Mouse (Mus musculus): ENCODE results near the gene Olfr1537.

DNA sequence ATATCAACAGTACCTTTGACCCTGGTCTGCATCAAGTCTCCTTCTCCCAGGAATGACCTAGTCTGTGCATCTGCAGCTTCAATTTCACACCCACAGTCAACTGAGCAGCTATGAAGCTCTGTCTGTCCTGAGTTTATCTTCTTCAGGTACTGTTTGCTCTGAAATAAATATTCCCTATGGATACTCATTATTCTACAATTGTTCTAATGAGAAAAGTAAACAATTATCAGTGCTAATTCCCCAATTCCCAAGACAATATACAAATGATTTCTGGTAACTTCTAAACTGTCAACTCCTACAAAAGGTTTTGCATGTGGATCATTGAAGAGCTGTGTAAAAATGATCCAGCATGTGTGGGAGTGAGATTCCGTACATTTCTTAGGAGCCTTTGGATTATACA is at the start of gene Olfr1537:
- no peak for TF ChIP-seq CTCF (IDR thresholded peaks at IDR 0.05; ENCODE audit: insufficient read depth, low read length)
- TF ChIP-seq POLR2A (IDR thresholded peaks at IDR 0.05; ENCODE audit: borderline replicate concordance, extremely low read depth, low read depth, low read length), result no peak
